Mouse (Mus musculus): ENCODE measurements around the gene Mknk2.

DNA sequence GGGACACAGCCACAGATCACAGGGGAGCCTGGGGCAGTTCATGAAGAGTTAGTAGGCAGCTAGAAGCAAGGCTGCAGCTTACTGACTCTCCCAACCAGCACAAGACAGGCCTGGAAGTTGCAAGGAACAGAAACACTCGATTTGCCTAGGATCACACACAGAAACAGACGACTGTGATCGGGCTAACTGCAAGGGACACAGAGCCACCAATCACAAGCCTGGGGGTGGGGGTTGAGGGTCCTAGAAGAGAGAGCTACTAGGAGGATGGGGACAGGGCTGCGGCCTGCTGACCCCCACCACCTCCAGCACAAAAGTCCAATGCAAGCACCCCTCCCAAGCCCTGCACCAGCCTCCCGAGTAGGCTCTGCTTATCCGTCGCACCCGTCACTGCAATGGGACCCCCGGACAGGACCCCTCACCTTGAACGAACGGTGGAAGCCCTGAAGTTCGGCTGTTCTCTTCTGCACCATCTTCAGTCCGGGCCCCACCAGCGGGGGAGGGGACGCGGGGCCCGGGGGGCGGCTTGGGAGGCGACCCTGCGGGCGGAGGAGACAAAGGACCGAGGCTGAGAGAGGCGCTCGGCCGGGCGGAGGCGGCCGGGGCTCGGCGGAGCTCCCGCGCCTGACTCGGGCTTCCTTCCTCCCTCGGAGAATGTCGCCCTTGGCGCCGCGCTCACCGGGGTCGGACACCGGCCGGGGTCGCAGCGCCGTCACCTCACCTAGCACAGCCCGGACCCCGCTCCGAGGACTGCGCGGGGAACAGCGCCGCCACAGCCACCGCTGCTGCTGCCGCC lies 2.3 kb downstream of the Mknk2 start:
- no peak for TF ChIP-seq CTCF (IDR thresholded peaks at IDR 0.05)
- no peak for TF ChIP-seq EP300 (IDR thresholded peaks at IDR 0.05)

Data from lung, postnatal 0 days (tissue).